Mouse (Mus musculus) megakaryocyte, embryonic 14.5 days (primary cell): Measurements from ENCODE around the gene Gm17545.

ENCODE experiments used
- FLI1 ChIP-seq: IDR thresholded peaks from 2 replicates; pipeline ENCODE4 v1.6.1; 2012; ENCODE audit warnings: low read length, inconsistent platforms, mixed read lengths
- GATA1 ChIP-seq: IDR thresholded peaks from 3 replicates; pipeline ENCODE4 v1.6.1; 2012; ENCODE audit warnings: mixed read lengths, low read length, inconsistent platforms, borderline replicate concordance

- TF ChIP-seq GATA1 (no peak), FLI1 (no peak)
These were observed 10.9 kb upstream of the Gm17545 start for GRCm38 (mm10) chr9:22443157-22443556.
